Mouse (Mus musculus) left cerebral cortex, adult 8-10 months (tissue): ENCODE data around the gene Nxnl1. TPM values are rescaled to one million over a fixed set of nuclear protein-coding genes. Genes with fewer than 3 reads are reported as not detected.
A peak's percentile ranks its signal among the peaks of the same experiment; 100 is the strongest.
"Not testable (repeated sequence)": the region's sequence is repeated elsewhere in the genome, so short reads cannot be mapped to it uniquely, and the experiment has no call there.

Experiments used
- DNase-seq, 2 experiments: peaks; one replicate each; pipeline ENCODE4 v3.0.0; 2022; ENCODE audit warnings: low spot score in 2 of 2
- total RNA-seq, 4 experiments: library from RNA; stranded (reverse); gene quantifications; 2 replicates each; pipeline ENCODE4 v1.2.4; 2022

The Nxnl1 gene
- total RNA-seq, 4 experiments from 2014 or later = 0.17 to 0.21 TPM; not detected in 2

DNA sequence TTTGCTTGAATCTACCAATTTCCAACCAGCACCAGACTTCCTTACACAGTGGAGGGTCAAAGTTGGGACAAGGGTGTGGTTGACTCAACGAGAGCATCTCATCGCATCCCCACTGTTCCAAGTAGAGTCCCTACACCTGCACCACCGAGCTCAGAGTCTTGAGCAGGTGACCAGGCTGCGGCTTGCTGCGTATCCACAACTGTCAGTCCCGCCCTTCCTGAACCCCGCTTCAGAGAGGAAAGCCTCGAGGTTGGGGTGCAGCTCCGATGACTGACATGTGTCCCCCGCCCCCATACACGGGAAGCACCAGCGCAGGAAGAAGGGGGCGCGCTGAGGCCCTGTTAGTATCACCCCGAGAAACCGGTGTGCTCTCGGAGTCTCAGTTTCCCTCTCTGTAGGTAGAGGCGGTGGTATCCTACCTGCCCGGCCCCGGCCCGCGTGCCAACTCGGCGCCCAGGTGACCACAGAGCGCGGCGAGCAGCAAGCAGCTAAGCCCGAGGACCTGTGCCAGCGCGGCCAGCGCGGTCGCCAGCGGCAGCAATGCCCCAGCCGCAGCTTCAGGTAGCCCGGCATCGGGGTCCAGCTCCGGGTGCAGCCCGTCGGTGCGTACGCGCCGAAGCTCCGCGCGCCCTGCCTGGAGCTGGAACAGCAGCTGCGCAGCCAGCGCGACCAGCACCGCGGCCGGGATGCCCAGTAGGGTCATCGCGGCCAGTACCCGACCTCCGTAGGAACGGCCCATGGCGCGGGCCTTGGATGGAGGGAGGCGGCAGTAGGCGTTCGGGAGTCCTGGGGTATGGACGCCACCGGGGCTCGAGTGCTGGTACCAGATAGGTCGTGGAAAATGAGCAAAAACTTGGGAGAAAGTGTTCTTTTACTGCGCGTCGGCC is 8.1 kb downstream of the Nxnl1 start, which contains the start of gene Tmem221:
Gene Tmem221 (minus strand): TSS at position 801 of the 887 bp plus-strand sequence.
- DNase-seq = no peak

DNA sequence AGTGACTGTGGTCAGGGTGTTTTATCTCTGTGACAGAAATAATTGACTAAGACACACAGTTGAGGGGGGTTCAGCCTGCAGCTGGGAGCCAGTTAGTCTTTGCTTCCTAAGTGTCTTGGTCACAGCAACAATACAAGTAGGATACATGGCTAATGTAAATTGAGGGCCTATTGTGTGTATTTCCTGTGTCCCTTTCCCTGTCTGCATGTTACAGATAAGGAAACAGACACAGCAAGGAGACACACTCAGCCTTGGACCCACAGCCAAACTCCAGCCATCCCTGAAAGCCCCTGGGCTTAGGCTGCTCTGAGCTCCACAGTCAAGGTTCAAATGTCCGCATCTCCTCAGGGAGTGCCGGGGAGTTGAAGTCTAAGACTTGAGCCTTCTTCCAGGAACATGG is 11.8 kb downstream of the Nxnl1 start:
- DNase-seq = no peak

DNA sequence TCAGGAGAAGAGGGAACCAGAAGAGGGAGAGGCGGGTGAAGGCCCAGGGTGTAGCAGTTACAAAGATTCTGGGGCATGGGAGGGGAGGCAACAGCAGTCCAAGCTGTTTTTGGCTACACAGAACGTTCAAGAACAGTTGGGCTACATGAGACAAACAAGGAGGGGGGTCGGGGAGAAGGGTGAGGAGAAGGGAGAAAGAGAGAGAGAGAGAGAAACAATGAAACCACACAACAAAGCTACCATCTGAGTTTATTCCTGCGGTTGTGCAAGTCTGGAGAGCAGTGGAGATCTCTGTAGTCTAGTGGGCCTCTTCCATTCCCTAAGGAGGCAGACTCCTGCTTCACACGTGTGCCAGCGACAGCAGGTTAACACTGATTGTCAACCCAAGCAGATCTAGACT is 12.4 kb downstream of the Nxnl1 start:
- DNase-seq = no peak

DNA sequence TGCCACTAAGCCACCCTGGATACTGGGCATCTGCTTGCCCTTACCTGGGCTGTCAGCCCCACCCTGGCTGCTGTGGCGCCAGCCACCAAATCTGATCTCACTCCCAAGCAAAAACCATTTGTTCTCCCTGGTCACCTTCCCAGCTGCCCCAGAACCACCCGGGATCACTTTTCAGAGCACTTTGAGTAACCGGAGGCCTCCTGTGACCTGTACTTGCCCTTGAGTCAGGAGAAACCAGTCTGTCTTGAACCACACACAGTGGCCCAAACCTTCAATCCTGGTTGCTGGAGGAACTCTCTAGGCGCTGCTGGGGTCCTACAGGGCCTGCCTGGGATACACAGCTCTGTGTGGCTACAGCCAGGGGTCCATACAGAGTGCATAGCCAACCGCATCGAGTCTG is 13.6 kb downstream of the Nxnl1 start:
- DNase-seq = no peak

GRCm38 (mm10) chr8:71550754-71551153 is 15.6 kb downstream of the Nxnl1 start:
- no peak for DNase-seq

- DNase-seq = no peak
These were observed 18.8 kb downstream of the Nxnl1 start for GRCm38 (mm10) chr8:71547590-71547989.

DNA sequence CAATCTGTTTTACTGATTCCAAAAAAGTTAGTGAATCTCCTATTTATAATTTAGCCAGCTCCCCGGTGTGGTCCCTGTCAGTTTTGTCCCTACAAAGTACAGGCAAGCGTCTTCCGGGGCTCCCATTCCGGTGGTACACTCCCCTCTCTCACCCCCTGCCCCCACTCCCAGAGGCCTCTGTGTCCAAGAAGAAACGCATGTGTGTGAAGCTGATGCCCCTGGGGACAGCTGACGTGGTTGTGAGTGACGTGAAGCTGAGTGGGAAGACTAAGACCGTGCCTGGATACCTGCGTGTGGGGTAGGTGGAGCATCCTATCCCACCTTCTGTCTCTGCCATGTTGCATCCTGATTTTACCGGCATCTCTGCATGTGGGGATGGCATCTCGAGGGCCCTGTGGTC is 21.3 kb downstream of the Nxnl1 start:
- DNase-seq = no peak

DNA sequence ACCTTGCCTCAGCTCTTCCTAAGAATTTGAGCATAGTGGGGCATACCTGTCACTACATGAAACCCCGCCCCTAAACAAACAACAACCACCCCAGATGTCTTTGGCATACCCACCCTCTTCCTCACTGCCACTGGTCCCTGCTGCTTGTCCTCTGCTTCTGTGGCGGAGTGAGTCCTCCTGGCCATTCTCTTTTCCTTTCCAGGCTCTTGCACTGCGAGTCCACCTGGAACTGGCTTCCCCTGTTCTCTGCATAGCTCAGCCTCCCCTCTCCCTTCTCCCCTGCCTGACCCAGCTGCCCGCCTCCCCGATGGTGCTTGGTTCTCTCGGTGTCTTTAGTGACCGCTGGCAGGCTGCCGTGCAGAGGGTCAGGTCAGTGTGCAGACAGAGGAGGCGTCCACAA is 22.6 kb downstream of the Nxnl1 start:
- DNase-seq = no peak

DNA sequence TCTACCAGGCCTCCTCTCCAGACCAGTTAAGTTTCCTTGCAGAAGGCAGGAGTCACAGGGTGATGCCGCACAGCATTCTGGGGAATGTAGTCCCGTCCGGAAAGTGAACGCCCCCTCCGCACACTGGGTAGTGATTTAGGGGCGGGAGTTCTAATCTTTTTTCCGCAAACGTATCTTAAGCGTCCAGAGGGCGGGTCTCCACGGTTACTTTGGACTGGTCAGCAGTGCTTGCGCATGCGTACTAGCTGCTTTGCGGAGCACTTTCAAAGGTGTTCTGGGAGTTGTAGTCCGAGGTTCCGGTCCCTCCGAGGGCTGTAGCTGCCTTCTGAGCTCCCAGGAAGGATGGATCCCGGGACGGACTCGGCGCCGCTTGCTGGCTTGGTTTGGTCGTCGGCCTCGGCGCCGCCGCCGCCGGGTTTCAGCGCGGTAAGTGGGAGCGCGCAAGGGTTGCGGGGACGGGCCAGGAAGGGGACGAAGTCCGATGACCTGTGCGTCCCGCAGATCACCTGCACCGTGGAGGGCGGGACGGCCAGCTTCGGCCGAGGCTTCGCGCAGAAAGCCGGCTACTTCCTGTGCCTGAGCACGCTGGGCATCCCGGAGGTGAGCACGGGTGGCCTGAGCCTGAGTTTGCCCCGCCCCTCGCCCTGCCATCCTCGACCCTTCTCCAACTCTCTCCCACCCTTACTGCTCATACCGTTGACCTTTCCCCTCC is 23.6 kb downstream of the Nxnl1 start, which contains the start of gene Mvb12a:
Gene Mvb12a (plus strand): TSS at position 291 of the 712 bp plus-strand sequence.
- peak; percentile 80 to 99 for DNase-seq

DNA sequence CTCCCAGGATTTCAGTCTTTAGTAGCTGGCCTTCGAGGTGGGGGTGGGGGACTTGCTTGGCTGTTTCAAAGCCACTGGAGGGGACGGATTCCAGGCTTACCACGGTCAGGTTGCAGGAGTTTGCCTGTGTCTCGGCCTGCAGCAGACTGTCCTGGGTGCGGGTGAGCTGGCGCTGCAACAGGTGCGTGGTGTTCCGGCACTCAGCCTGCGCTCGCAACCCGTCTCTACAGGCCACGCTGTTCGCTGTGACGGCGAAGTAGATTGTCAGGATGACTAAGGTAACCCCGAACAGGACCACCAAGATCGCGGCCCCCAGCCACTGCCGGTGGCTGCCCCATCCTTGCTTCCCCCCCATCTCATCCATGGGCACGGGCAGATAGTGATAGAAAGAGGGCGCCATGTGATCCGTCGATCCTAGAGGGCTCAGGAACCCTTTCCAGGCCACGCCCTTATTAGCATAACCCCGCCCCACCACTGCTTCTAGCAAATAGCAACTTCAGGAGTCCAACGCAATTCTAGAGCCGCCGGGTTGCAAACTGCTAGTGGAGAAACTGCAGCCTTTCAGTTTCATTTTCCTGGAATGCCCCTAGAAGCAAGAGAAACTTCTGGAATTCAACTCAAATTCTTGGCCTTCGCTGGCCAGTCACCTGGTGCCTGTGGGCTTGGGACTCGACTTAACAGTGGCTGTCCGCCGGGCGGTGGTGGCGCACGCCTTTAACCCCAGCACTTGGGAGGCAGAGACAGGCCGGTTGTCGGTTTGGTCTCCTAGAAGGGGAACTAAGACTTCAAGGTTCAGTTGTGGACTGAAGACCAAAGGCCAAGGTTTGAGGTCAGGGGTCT is 29.2 kb downstream of the Nxnl1 start, which contains the start of gene Bst2:
Gene Bst2 (minus strand): TSS at position 429 of the 840 bp plus-strand sequence.
- DNase-seq = no peak

GRCm38 (mm10) chr8:71535663-71536062 is 30.7 kb downstream of the Nxnl1 start:
- DNase-seq = no peak

GRCm38 (mm10) chr8:71534263-71534810 is 32.1 kb downstream of the Nxnl1 start:
- DNase-seq = no peak

- not testable (repeated sequence) for DNase-seq
These were observed 35.5 kb downstream of the Nxnl1 start for GRCm38 (mm10) chr8:71530735-71531467.

GRCm38 (mm10) chr8:71528362-71529073 is 37.9 kb downstream of the Nxnl1 start:
- no peak for DNase-seq

GRCm38 (mm10) chr8:71527162-71527870 is 39.1 kb downstream of the Nxnl1 start:
- DNase-seq = no peak

- DNase-seq = no peak
These were observed 40.1 kb downstream of the Nxnl1 start for GRCm38 (mm10) chr8:71526272-71526671.

- no peak for DNase-seq
These were observed 41.0 kb downstream of the Nxnl1 start, which contains the start of gene Ccdc194 for GRCm38 (mm10) chr8:71525226-71526050. TSS of gene Ccdc194 (minus strand) at chr8:71525711.

DNA sequence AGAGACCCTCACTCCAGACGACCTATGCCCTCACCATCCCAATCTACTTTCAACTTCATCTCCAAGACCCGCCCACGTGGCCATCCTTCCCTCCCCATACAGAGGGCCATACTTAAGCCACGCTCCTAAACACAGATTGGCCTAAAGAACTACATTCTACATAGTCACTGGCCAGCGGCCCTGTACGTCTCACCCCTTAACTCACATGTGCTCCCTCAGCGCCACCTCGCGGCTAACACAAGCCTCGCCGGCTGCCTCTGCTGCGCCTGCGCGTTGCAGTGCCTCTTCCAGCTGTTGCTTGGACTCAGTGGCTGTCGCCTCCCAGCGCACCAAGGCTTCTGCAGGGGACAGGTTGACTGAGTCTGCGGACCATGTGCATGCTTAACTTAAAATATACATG is 44.8 kb downstream of the Nxnl1 start:
- peak; percentile 83 to 85 for DNase-seq
